Mouse (Mus musculus) heart, embryonic 12.5 days (tissue): ENCODE measurements at regions not wholly inside any gene's neighbourhood (a gene's known extent, or its start where the extent isn't known, plus 50 kb on each side); places are given as distances from the start of the nearest gene placed in this dataset.

Source experiments
- ATAC-seq: fragments of 200-750 bp; cut with Nextera tagmentation; 2 replicates; pipeline ENCODE4 v1.8.0; 2017; ENCODE audit warnings: moderate TSS enrichment, moderate library complexity; ENCODE audit not compliant: insufficient number of reproducible peaks, low FRiP score
- H3K27ac ChIP-seq: fragments of 300-500 bp; sonication (generic); 2 replicates; pipeline ENCODE4 v1.5.1; 2016; ENCODE audit warnings: mild to moderate bottlenecking, moderate library complexity; ENCODE audit not compliant: poor library complexity, severe bottlenecking
- H3K27me3 ChIP-seq: fragments of 300-500 bp; sonication (generic); replicated peaks from 2 replicates; pipeline ENCODE4 v1.6.1; 2016; ENCODE audit warnings: mild to moderate bottlenecking, moderate library complexity
- H3K36me3 ChIP-seq: fragments of 300-500 bp; sonication (generic); 2 replicates; pipeline ENCODE4 v1.6.1; 2016; ENCODE audit warnings: mild to moderate bottlenecking, moderate library complexity
- H3K4me1 ChIP-seq: fragments of 300-500 bp; sonication (generic); replicated peaks from 2 replicates; pipeline ENCODE4 v1.6.1; 2016; ENCODE audit warnings: mild to moderate bottlenecking
- H3K4me2 ChIP-seq: fragments of 300-500 bp; sonication (generic); 2 replicates; pipeline ENCODE4 v1.6.1; 2016; ENCODE audit warnings: mild to moderate bottlenecking, moderate library complexity
- H3K4me3 ChIP-seq: fragments of 300-500 bp; sonication (generic); 2 replicates; pipeline ENCODE4 v1.5.1; 2016; ENCODE audit warnings: mild to moderate bottlenecking
- H3K9ac ChIP-seq: fragments of 300-500 bp; sonication (generic); 2 replicates; pipeline ENCODE4 v1.6.1; 2016; ENCODE audit warnings: mild to moderate bottlenecking, moderate library complexity
- H3K9me3 ChIP-seq: fragments of 300-500 bp; sonication (generic); replicated peaks from 2 replicates; pipeline ENCODE4 v1.6.1; 2016; ENCODE audit warnings: mild to moderate bottlenecking, moderate library complexity
- WGBS: fragments of 180-500 bp; shearing (Covaris S2); methylation state at CpG from one replicate; pipeline ENCODE4 v1.1.7; 2016; 5-methylcytosine and 5-hydroxymethylcytosine counted together

DNA sequence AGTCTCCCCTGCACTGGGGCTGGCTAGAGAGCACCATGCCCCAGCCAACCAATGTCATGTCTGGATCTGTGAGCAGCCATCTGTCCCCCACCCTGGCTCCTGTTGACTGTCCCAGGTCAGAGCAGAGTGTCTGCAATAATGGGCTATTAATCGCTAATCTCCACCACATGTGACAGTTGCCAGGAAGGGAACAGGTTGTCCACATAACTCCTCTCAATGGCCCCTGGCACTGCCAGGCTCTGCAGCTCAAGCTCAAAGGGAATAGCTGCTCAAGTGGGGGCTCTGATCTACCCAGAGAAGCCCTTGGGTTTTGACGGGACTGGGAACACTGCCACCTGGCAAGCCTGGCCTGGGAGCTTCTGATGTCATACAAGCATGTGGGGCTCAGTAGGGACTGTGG is 231.4 kb downstream of the Cryba4 start:
- H3K9me3 ChIP-seq, result 0 out of 2 replicates have a peak, but pooled peaks cover 3% of the 10 kb centered on the region
- 70% methylated on average over 2 of the region's 2 CpGs for WGBS
- H3K9ac ChIP-seq, result no peak overlapping the region
- peaks cover 11% of the 10 kb centered on the region for H3K27me3 ChIP-seq
- no peak overlapping the region for H3K4me2 ChIP-seq
- no peaks in the 10 kb centered on the region for H3K36me3 ChIP-seq
- no peak for ATAC-seq
- no peak overlapping the region for H3K27ac ChIP-seq
- H3K4me1 ChIP-seq, result no peaks in the 10 kb centered on the region
- H3K4me3 ChIP-seq, result no peak overlapping the region

- no peak overlapping the region for H3K4me2 ChIP-seq
- no peak overlapping the region for H3K9ac ChIP-seq
- no peaks in the 10 kb centered on the region for H3K36me3 ChIP-seq
- H3K9me3 ChIP-seq, result no peaks in the 10 kb centered on the region
- WGBS, result 46% methylated on average over 11 of the region's 11 CpGs
- peaks cover 26% of the 10 kb centered on the region; the same call in 1 of the 2 replicates for H3K27me3 ChIP-seq
- no peaks in the 10 kb centered on the region for H3K4me1 ChIP-seq
- no peak for ATAC-seq
- no peak overlapping the region for H3K4me3 ChIP-seq
- no peak overlapping the region for H3K27ac ChIP-seq
Observed at GRCm38 (mm10) chr5:112029955-112030354, 222.4 kb downstream of the Cryba4 start.

DNA sequence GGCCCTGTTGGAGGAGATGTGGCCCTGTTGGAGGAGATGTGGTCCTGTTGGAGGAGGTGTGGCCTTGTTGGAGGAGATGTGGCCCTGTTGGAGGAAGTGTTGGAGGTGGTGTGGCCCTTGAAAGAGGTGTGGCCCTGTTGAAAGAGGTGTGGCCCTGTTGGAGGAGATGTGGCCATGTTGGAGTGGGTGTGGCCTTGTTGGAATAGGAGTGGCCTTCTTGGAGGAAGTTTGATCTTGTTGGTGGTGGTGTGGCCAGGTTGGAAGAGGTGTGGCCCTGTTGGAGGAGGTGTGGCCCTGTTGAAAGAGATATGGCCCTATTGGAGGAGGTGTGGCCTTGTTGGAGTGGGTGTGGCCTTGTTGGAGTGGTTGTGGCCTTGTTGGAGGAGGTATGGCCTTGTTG is 220.3 kb downstream of the Cryba4 start:
- H3K9me3 ChIP-seq, result no peaks in the 10 kb centered on the region
- no peak overlapping the region for H3K27ac ChIP-seq
- H3K4me1 ChIP-seq, result no peaks in the 10 kb centered on the region
- no peak overlapping the region for H3K4me3 ChIP-seq
- H3K4me2 ChIP-seq, result no peak overlapping the region
- no peak overlapping the region for H3K9ac ChIP-seq
- H3K27me3 ChIP-seq, result peaks cover 22% of the 10 kb centered on the region; the same call in 1 of the 2 replicates
- H3K36me3 ChIP-seq, result no peaks in the 10 kb centered on the region
- no peak for ATAC-seq

GRCm38 (mm10) chr5:112035426-112035825 is 216.9 kb downstream of the Cryba4 start:
- no peak overlapping the region for H3K27ac ChIP-seq
- peaks cover 14% of the 10 kb centered on the region; the same call in 1 of the 2 replicates for H3K27me3 ChIP-seq
- H3K4me1 ChIP-seq, result no peaks in the 10 kb centered on the region
- no peaks in the 10 kb centered on the region for H3K36me3 ChIP-seq
- 80% methylated on average over 8 of the region's 8 CpGs for WGBS
- H3K9me3 ChIP-seq, result no peaks in the 10 kb centered on the region
- no peak overlapping the region for H3K9ac ChIP-seq
- H3K4me3 ChIP-seq, result no peak overlapping the region
- H3K4me2 ChIP-seq, result no peak overlapping the region
- no peak for ATAC-seq

DNA sequence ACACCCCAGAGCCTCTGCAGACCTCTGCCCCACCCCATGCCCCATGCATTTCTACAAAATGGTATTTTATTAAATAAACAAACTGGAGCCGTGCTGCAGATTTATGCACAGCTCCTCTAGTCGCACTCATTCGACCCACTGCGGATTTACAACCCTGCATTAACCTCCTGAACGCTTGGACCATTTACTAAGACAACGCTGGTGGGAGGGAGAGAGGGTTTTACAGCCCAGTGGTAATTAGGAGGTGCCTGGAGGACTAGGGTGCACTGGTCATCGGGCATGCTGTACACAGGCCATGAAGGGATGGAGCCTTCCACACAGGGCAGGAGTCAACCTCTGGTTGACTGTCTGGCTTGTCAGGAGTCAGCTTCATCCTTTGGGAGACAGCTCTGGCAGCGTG is 215.2 kb downstream of the Cryba4 start:
- WGBS, result 79% methylated on average over 8 of the region's 8 CpGs
- Histone ChIP-seq H3K4me2 (no peak overlapping the region), H3K9me3 (no peaks in the 10 kb centered on the region), H3K4me3 (no peak overlapping the region), H3K4me1 (no peaks in the 10 kb centered on the region), H3K36me3 (no peaks in the 10 kb centered on the region), H3K9ac (no peak overlapping the region), H3K27me3 (peaks cover 29% of the 10 kb centered on the region), H3K27ac (no peak overlapping the region)
- ATAC-seq, result no peak

DNA sequence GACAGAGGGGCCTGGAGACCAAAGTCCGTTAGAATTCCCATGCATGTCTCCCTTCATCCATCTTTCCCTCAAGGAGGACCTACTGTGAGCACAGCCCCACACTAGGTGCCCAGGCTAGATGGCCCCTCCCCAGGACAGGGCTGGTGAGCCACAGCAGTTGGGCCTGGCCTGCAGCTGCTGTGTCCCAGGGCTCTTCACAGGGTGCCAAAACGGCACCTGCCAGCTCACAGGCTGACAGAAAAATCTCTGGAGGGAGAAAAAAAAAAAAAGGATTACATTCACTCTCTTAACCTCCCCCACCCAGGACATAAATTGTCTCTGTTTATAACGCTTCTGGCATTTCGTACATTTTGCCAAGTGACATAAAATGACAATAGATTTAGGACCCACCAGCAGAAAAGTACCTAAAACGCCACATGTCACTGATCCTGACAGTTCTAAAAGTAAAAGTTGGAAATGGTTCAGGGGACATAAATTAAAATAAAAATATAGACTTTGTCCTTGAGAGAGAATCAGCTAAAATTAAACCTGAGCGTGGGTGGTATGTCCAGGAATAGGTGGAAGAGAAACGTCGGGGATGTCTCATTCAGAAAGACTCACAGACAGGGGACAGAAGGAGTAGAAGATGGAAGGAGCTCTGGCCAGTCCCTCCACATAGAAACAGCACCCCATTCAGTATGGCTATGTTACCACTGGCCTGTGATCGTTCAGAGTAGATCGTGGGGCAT is 212.5 kb downstream of the Cryba4 start:
- H3K36me3 ChIP-seq, result no peaks in the 10 kb centered on the region
- H3K4me2 ChIP-seq, result no peak overlapping the region
- no peak for ATAC-seq
- 72% methylated on average over 10 of the region's 10 CpGs for WGBS
- no peak overlapping the region for H3K9ac ChIP-seq
- H3K4me1 ChIP-seq, result no peaks in the 10 kb centered on the region
- H3K9me3 ChIP-seq, result no peaks in the 10 kb centered on the region
- peaks cover 22% of the 10 kb centered on the region for H3K27me3 ChIP-seq
- H3K27ac ChIP-seq, result no peak overlapping the region
- no peak overlapping the region for H3K4me3 ChIP-seq

- Histone ChIP-seq H3K27me3 (peaks cover 27% of the 10 kb centered on the region), H3K27ac (no peak overlapping the region), H3K9ac (no peak overlapping the region), H3K36me3 (no peaks in the 10 kb centered on the region), H3K4me1 (no peaks in the 10 kb centered on the region), H3K9me3 (no peaks in the 10 kb centered on the region), H3K4me2 (no peak overlapping the region), H3K4me3 (no peak overlapping the region)
- ATAC-seq, result no peak
- WGBS, result 32% methylated on average over 1 of the region's 1 CpGs
Observed at GRCm38 (mm10) chr5:112040678-112041077, 211.6 kb downstream of the Cryba4 start.

DNA sequence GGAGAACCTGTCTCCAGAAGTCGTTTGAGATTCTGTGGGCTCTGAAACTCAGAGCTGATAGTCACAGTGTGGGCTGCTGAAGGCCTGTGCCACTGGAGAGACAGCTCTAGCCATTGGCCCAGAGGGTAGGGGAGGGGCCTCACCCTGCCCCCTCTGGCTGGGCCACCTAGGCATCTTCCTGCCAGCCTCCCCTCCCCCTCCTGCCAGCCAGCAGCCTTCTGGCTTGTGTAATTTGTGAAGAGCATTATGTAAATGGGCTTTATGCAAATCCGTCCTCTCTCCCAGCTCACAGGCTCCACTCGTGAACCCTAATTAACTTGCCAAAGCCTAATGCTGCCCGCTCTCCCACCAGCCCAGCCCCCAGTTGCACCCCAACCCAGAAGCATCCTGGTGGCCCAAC is 211.0 kb downstream of the Cryba4 start:
- no peak for ATAC-seq
- Histone ChIP-seq H3K27ac (no peak overlapping the region), H3K36me3 (no peaks in the 10 kb centered on the region), H3K9ac (no peak overlapping the region), H3K9me3 (no peaks in the 10 kb centered on the region), H3K4me3 (no peak overlapping the region), H3K4me1 (no peaks in the 10 kb centered on the region), H3K4me2 (no peak overlapping the region), H3K27me3 (peaks cover 33% of the 10 kb centered on the region)
- 27% methylated on average over 4 of the region's 4 CpGs for WGBS

- Histone ChIP-seq H3K27me3 (peaks cover 33% of the 10 kb centered on the region), H3K4me2 (no peak overlapping the region), H3K4me1 (no peaks in the 10 kb centered on the region), H3K9ac (no peak overlapping the region), H3K4me3 (no peak overlapping the region), H3K9me3 (no peaks in the 10 kb centered on the region), H3K36me3 (no peaks in the 10 kb centered on the region), H3K27ac (no peak overlapping the region)
- WGBS, result 77% methylated on average over 11 of the region's 11 CpGs
- ATAC-seq, result no peak
Observed at GRCm38 (mm10) chr5:112042236-112042635, 210.1 kb downstream of the Cryba4 start.

DNA sequence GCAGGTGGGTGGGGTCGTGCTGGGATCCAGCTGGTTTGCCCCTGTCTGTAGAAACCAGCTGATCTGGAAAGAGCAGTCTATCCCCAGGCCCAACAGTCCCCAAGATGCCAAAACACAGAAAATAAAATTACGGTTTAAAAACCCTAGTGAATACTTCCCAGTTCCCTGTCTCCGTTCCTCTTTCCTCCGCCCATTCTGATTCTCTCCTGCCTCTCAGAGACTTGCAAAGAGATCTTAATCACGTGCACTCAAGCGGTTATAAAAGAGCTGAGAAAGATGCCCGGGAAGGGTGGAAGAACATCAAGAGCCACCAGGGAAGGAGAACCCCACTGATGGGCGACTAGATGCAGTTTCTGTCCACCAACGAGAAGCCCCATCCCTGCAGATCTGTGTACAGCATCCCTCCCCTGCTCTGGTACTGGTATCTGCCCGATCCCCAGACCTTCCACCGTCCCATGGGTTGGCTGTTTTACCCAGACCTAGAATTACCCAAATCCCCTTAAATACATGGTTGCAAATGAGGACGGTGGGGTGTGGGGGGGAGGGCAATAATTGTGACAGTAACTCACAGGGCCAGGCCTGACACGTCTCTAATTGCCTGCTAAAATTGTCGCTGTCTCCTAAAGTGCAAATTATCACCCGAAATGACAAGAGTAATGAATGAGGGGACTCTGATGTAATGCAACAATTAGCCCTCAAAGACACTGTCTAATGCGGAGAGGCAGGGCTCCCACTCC is 202.1 kb downstream of the Cryba4 start:
- Histone ChIP-seq H3K9me3 (0 out of 2 replicates have a peak, but pooled peaks cover 9% of the 10 kb centered on the region), H3K27ac (no peak overlapping the region), H3K4me3 (no peak overlapping the region), H3K9ac (no peak overlapping the region), H3K4me1 (no peaks in the 10 kb centered on the region), H3K36me3 (no peaks in the 10 kb centered on the region), H3K27me3 (peaks cover 60% of the 10 kb centered on the region), H3K4me2 (no peak overlapping the region)
- no peak for ATAC-seq
- whole genome bisulfite sequencing, result 27% methylated on average over 16 of the region's 16 CpGs

GRCm38 (mm10) chr5:112050906-112051305 is 201.4 kb downstream of the Cryba4 start:
- Histone ChIP-seq H3K9me3 (0 out of 2 replicates have a peak, but pooled peaks cover 9% of the 10 kb centered on the region), H3K27ac (no peak overlapping the region), H3K4me1 (no peaks in the 10 kb centered on the region), H3K4me2 (no peak overlapping the region), H3K27me3 (peaks cover 60% of the 10 kb centered on the region), H3K4me3 (no peak overlapping the region), H3K36me3 (no peaks in the 10 kb centered on the region), H3K9ac (no peak overlapping the region)
- ATAC-seq, result no peak
- 28% methylated on average over 5 of the region's 5 CpGs for WGBS
